Mouse (Mus musculus): ENCODE measurements around the gene Zswim3. TPM values are rescaled to one million over a fixed set of nuclear protein-coding genes. Genes with fewer than 3 reads are reported as not detected.

Zswim3 gene
- polyA plus RNA-seq, 1 experiment from 2014 or later: 13.7 TPM

- ATAC-seq (ENCODE audit: low FRiP score): no peak
- H3K36me3 ChIP-seq: 0 out of 2 replicates have a peak, but pooled peaks cover 3% of the 10 kb centered on the region
- H3K9me3 ChIP-seq: no peaks in the 10 kb centered on the region
- H3K4me3 ChIP-seq: peak overlapping the region; percentile 66
- no peak overlapping the region for H3K27ac ChIP-seq
- peaks cover 33% of the 10 kb centered on the region for H3K4me1 ChIP-seq (replicated peaks)
- H3K9ac ChIP-seq: peak overlapping the region; percentile 82
- WGBS: 15% methylated on average over 7 of the region's 7 CpGs
- H3K4me2 ChIP-seq: peak overlapping the region; percentile 91
- 0 out of 2 replicates have a peak, but pooled peaks cover 6% of the 10 kb centered on the region for H3K27me3 ChIP-seq
These were observed 20.0 kb upstream of the Zswim3 start for GRCm38 (mm10) chr2:164784869-164785420.

DNA sequence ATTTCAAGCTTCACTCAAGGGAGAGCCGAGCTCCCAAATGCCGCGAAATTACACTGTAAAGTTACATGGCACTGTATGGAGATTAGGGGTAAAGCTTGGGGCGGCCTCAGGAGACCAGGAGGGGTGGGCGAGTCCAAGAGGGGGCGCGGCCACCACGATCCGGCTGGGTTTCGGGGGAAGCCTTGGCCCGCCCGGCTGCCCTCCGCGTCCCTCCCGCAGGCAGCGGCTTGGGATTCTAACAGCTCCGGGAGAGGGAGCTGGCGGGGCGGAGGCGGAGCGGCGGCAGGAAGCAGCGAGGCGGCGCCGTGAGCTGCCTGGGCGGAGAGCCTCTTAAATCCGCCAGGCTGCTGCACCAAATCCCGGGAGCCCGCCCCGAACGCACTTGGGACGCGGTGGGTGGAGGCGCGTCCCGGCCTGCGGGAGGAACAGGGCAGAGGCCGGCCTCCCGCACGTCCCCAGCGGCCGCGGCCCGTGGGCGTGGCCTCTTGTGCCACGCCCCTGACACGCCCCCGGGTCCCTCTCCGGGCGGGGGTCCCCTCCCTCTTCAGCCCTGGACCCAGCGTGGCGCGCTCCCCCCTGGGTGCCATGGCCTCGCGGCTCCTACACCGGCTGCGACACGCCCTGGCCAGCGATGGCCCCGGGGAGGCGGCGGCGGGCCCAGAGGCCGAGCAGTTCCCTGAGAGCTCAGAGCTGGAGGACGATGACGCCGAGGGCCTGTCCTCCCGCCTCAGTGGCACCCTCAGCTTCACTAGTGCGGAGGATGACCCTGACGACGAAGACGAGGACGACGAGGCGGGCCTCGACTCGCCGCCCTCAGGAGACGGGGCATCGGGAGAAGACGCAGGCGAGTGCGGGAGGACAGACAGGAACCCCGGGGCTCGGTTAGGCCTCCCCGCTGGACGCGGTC is 19.2 kb upstream of the Zswim3 start, which contains the start of gene Snx21:
Gene Snx21, plus strand, starts transcription at position 343 of the 907 bp plus-strand sequence.
- WGBS: under 1% methylated on average over 87 of the region's 89 CpGs
- no peaks in the 10 kb centered on the region for H3K9me3 ChIP-seq
- peaks cover 6% of the 10 kb centered on the region; the same call in 1 of the 2 replicates for H3K36me3 ChIP-seq

GRCm38 (mm10) chr2:164786388-164786885 is 18.5 kb upstream of the Zswim3 start:
- no peak; the same call in 1 of the 2 replicates for ATAC-seq (ENCODE audit: low FRiP score)
- Histone ChIP-seq H3K27me3 (0 out of 2 replicates have a peak, but pooled peaks cover 6% of the 10 kb centered on the region), H3K9ac (peak overlapping the region; percentile 82), H3K36me3 (peaks cover 13% of the 10 kb centered on the region), H3K9me3 (no peaks in the 10 kb centered on the region), H3K4me3 (peak overlapping the region; percentile 66), H3K27ac (peak overlapping the region; percentile 69; the same call in 1 of the 2 replicates), H3K4me2 (peak overlapping the region; percentile 91), H3K4me1 (replicated peaks) (peaks cover 33% of the 10 kb centered on the region)
- WGBS: 10% methylated on average over 15 of the region's 15 CpGs

More for the DNA sequence above, 19.2 kb upstream of the Zswim3 start, which contains the start of gene Snx21:
- peak within 1 kb of the TSS; percentile 91 for H3K4me2 ChIP-seq
- ATAC-seq (ENCODE audit: low FRiP score): peak; percentile 86
- peak within 1 kb of the TSS; percentile 66 for H3K4me3 ChIP-seq
- 0 out of 2 replicates have a peak, but pooled peaks cover 6% of the 10 kb centered on the region for H3K27me3 ChIP-seq
- H3K27ac ChIP-seq: peak within 1 kb of the TSS; percentile 69
- H3K4me1 ChIP-seq (replicated peaks): peaks cover 33% of the 10 kb centered on the region
- peak within 1 kb of the TSS; percentile 82 for H3K9ac ChIP-seq

- H3K4me3 ChIP-seq: peak overlapping the region; percentile 66
- no peak overlapping the region; the same call in 1 of the 2 replicates for H3K9ac ChIP-seq
- 88% methylated on average over 3 of the region's 3 CpGs for WGBS
- peaks cover 19% of the 10 kb centered on the region for H3K36me3 ChIP-seq
- H3K27me3 ChIP-seq: 0 out of 2 replicates have a peak, but pooled peaks cover 6% of the 10 kb centered on the region
- H3K27ac ChIP-seq: no peak overlapping the region
- no peaks in the 10 kb centered on the region for H3K9me3 ChIP-seq
- peaks cover 33% of the 10 kb centered on the region for H3K4me1 ChIP-seq (replicated peaks)
- ATAC-seq (ENCODE audit: low FRiP score): no peak
- H3K4me2 ChIP-seq: peak overlapping the region; percentile 91
These were observed 17.9 kb upstream of the Zswim3 start for GRCm38 (mm10) chr2:164787032-164787431.

DNA sequence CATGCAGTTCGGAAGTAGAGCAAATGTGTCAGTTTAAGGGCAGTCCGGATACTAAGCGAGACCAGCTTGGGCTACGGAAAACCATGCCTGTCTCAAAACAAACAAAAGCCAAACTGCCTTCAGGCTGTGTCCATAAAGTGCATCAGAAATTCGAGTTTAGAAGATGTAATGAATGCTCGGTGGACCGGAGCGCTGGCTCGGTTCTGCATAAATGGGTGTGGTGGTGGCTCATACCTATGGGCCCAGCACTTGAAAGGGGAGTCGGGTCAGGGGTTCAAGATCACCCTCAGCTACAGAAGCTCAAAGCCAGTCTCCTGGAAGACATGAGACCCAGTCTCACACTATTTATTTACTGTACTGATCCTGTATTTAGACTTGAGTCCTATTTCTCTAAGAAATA is 17.1 kb upstream of the Zswim3 start:
- H3K27ac ChIP-seq: no peak overlapping the region
- peaks cover 33% of the 10 kb centered on the region for H3K4me1 ChIP-seq (replicated peaks)
- no peak for ATAC-seq (ENCODE audit: low FRiP score)
- 0 out of 2 replicates have a peak, but pooled peaks cover 6% of the 10 kb centered on the region for H3K27me3 ChIP-seq
- no peak overlapping the region for H3K4me2 ChIP-seq
- H3K4me3 ChIP-seq: no peak overlapping the region
- no peaks in the 10 kb centered on the region for H3K9me3 ChIP-seq
- H3K36me3 ChIP-seq: peaks cover 27% of the 10 kb centered on the region
- H3K9ac ChIP-seq: no peak overlapping the region
- WGBS: 81% methylated on average over 10 of the region's 10 CpGs

GRCm38 (mm10) chr2:164788411-164788810 is 16.5 kb upstream of the Zswim3 start:
- H3K4me1 ChIP-seq (replicated peaks): peaks cover 33% of the 10 kb centered on the region
- peaks cover 33% of the 10 kb centered on the region for H3K36me3 ChIP-seq
- H3K27ac ChIP-seq: no peak overlapping the region
- 0 out of 2 replicates have a peak, but pooled peaks cover 6% of the 10 kb centered on the region for H3K27me3 ChIP-seq
- H3K9me3 ChIP-seq: no peaks in the 10 kb centered on the region
- H3K4me2 ChIP-seq: no peak overlapping the region
- ATAC-seq (ENCODE audit: low FRiP score): no peak
- 75% methylated on average over 4 of the region's 4 CpGs for WGBS
- peak overlapping the region; percentile 35 for H3K9ac ChIP-seq
- H3K4me3 ChIP-seq: no peak overlapping the region

DNA sequence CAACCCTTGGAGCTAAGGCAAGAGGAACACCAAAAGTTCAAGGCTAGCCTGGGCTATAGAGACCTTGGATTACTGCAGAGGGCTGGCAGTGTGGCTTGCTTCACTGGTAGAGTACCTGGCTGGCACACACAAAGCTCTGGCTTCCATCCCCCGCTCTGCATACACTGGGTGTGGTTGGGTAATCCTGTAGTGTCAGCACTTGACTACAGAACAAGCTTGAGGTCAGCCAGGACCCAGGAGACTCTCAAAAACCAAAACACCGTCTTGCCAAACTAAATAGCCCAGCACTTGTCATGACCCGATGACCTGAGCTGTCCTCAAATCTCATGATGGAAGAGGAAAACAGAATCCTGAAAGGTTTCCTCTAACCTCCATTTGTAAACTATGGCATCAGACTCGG is 14.4 kb upstream of the Zswim3 start:
- Histone ChIP-seq H3K27me3 (no peaks in the 10 kb centered on the region), H3K36me3 (peaks cover 49% of the 10 kb centered on the region), H3K4me3 (no peak overlapping the region), H3K4me2 (no peak overlapping the region), H3K9ac (no peak overlapping the region), H3K27ac (no peak overlapping the region), H3K4me1 (replicated peaks) (peaks cover 24% of the 10 kb centered on the region), H3K9me3 (no peaks in the 10 kb centered on the region)
- no peak for ATAC-seq (ENCODE audit: low FRiP score)
- WGBS: 84% methylated on average over 4 of the region's 4 CpGs

DNA sequence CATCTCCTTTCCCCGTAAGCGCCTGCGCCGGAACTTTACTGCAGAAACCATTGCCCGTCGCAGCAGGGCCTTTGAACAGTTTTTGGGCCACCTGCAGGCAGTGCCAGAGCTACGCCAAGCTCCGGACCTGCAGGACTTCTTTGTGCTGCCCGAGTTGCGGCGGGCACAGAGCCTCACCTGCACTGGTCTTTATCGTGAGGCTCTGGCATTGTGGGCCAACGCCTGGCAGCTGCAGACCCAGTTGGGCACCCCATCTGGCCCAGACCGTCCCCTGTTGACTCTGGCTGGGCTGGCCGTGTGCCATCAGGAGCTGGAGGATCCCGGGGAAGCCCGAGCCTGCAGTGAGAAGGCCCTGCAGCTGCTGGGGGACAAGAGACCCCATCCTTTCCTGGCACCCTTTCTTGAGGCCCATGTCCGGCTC is 13.0 kb upstream of the Zswim3 start:
- Histone ChIP-seq H3K36me3 (peaks cover 63% of the 10 kb centered on the region), H3K9me3 (no peaks in the 10 kb centered on the region)
- no peak for ATAC-seq (ENCODE audit: low FRiP score)

GRCm38 (mm10) chr2:164792400-164793190 is 12.3 kb upstream of the Zswim3 start:
- peaks cover 68% of the 10 kb centered on the region for H3K36me3 ChIP-seq
- H3K4me1 ChIP-seq (replicated peaks): peaks cover 8% of the 10 kb centered on the region; the same call in 1 of the 2 replicates
- 94% methylated on average over 12 of the region's 12 CpGs for WGBS
- H3K4me2 ChIP-seq: no peak overlapping the region
- no peak overlapping the region for H3K4me3 ChIP-seq
- H3K27ac ChIP-seq: no peak overlapping the region
- H3K9me3 ChIP-seq: no peaks in the 10 kb centered on the region
- H3K27me3 ChIP-seq: no peaks in the 10 kb centered on the region
- ATAC-seq (ENCODE audit: low FRiP score): no peak
- no peak overlapping the region; the same call in 1 of the 2 replicates for H3K9ac ChIP-seq

More for the DNA sequence above, 13.0 kb upstream of the Zswim3 start:
- Histone ChIP-seq H3K4me2 (no peak overlapping the region), H3K4me3 (no peak overlapping the region), H3K27me3 (no peaks in the 10 kb centered on the region), H3K27ac (peak overlapping the region; percentile 30; the same call in 1 of the 2 replicates), H3K4me1 (replicated peaks) (peaks cover 13% of the 10 kb centered on the region), H3K9ac (no peak overlapping the region)
- WGBS: 88% methylated on average over 18 of the region's 18 CpGs

- WGBS: 86% methylated on average over 3 of the region's 3 CpGs
- Histone ChIP-seq H3K9ac (no peak overlapping the region), H3K4me1 (replicated peaks) (peaks cover 4% of the 10 kb centered on the region; the same call in 1 of the 2 replicates), H3K27me3 (no peaks in the 10 kb centered on the region), H3K36me3 (peaks cover 75% of the 10 kb centered on the region), H3K9me3 (no peaks in the 10 kb centered on the region), H3K4me2 (no peak overlapping the region), H3K4me3 (no peak overlapping the region), H3K27ac (no peak overlapping the region)
- ATAC-seq (ENCODE audit: low FRiP score): no peak
These were observed 11.7 kb upstream of the Zswim3 start for GRCm38 (mm10) chr2:164793236-164793635.

GRCm38 (mm10) chr2:164793772-164794171 is 11.1 kb upstream of the Zswim3 start:
- no peak overlapping the region for H3K4me2 ChIP-seq
- no peaks in the 10 kb centered on the region for H3K9me3 ChIP-seq
- 93% methylated on average over 2 of the region's 2 CpGs for WGBS
- H3K27ac ChIP-seq: no peak overlapping the region
- peaks cover 79% of the 10 kb centered on the region for H3K36me3 ChIP-seq
- no peak for ATAC-seq (ENCODE audit: low FRiP score)
- no peak overlapping the region for H3K4me3 ChIP-seq
- no peak overlapping the region for H3K9ac ChIP-seq
- no peaks in the 10 kb centered on the region for H3K4me1 ChIP-seq (replicated peaks)
- no peaks in the 10 kb centered on the region for H3K27me3 ChIP-seq
